Mouse (Mus musculus) olfactory bulb, adult 2 months (tissue): ENCODE data around the gene Hist1h2ad.

Experiments
- CTCF ChIP-seq: fragments of 200-500 bp; IDR thresholded peaks from 2 replicates; pipeline ENCODE4 v1.5.1; 2012; ENCODE audit warnings: low read depth, mild to moderate bottlenecking, low read length, moderate library complexity; ENCODE audit not compliant: insufficient read depth
- POLR2A ChIP-seq: fragments of 200-500 bp; IDR thresholded peaks from 2 replicates; pipeline ENCODE4 v1.6.1; 2012; ENCODE audit warnings: mild to moderate bottlenecking, low read depth, low read length, moderate library complexity; ENCODE audit not compliant: insufficient read depth

DNA sequence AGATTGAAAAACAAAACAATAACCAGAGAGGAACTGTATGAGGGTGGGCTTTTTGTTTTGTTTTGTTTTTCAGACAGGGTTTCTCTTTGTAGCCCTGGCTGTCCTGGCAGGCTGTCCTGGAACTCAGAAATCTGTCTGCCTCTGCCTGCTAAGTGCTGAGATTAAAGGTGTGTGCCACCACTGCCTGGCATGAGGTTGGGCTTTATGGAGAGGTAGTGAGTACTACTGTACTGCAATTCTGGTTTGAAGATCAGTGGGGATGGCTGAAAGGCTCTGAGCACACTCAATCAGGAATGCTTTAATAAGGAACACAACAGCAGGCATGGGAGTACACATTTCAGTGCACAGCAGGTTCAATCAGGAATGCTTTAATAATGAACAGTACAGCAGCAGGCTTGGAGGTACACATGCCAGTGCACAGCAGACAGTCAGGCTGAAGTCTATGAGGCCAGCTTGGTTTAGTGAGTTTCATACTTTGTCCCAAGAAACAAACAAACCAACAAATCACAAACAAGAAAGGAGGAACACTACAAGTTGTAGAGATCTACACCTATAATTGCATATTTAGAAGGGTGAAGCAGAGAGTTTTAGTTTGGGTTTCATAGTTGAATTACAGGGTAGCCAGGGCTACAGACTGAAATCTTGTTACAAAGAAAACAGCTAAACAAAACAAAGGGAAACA is 9.3 kb downstream of the Hist1h2ad start:
- no peak for TF ChIP-seq CTCF
- TF ChIP-seq POLR2A: no peak
